Mouse (Mus musculus): ENCODE data around the gene Snx30.

DNA sequence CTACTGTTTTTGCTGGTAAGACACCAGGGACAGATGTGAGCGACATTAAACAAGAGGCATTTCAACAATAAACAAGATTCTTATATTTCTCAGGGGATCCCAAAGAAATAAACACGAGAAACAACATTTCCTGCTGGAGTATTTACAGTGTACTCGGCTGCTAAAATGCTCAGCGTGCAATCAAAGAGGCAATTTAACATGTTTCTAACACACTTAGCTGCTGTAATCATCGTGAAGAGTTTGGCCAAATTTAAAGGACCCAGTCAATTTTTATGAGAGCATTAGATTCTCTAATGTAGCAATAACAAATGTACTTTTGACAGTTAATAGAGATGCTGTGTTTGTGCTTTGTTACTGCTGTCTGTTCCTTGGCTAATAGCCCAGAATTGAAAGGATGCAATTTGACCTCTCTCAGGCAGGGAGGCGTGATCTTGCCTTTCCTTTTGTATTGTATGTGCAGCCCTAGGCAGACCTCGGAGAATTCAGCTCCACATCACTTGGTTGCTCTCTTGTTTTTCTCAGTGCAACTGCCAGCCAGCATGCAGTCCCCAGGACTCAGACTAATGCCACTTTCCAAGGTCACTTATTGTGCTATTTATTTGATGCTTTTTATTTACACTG, 40.1 kb upstream of the Snx30 start:
- no peak for TF ChIP-seq CTCF (conservative IDR thresholded peaks at IDR 0.05; ENCODE audit: low read length)
- TF ChIP-seq POU5F1 (IDR thresholded peaks at IDR 0.05; ENCODE audit: borderline replicate concordance, low read length), result no peak

All from E14TG2a.4 (cell line).